Mouse (Mus musculus) embryonic facial prominence, embryonic 12.5 days (tissue): Measurements from ENCODE around the gene Brinp2. TPM values are rescaled to one million over a fixed set of nuclear protein-coding genes. Genes with fewer than 3 reads are reported as not detected.

Experiments
- ATAC-seq: fragments of 200-750 bp; cut with Nextera tagmentation; 2 replicates; pipeline ENCODE4 v1.8.0; 2017; ENCODE audit not compliant: insufficient number of reproducible peaks, insufficient read depth, low FRiP score, low TSS enrichment
- H3K27ac ChIP-seq: fragments of 300-500 bp; sonication (generic); 2 replicates; pipeline ENCODE4 v1.5.1; 2016; ENCODE audit warnings: mild to moderate bottlenecking
- H3K27me3 ChIP-seq: fragments of 300-500 bp; sonication (generic); 2 replicates; pipeline ENCODE4 v1.6.1; 2016; ENCODE audit warnings: mild to moderate bottlenecking, moderate library complexity
- H3K36me3 ChIP-seq: fragments of 300-500 bp; sonication (generic); 2 replicates; pipeline ENCODE4 v1.6.1; 2016; ENCODE audit warnings: mild to moderate bottlenecking
- H3K4me1 ChIP-seq: fragments of 300-500 bp; sonication (generic); 2 replicates; pipeline ENCODE4 v1.6.1; 2016
- H3K4me2 ChIP-seq: fragments of 300-500 bp; sonication (generic); replicated peaks from 2 replicates; pipeline ENCODE4 v1.6.1; 2016; ENCODE audit warnings: mild to moderate bottlenecking, moderate library complexity
- H3K4me3 ChIP-seq: fragments of 300-500 bp; sonication (generic); 2 replicates; pipeline ENCODE4 v1.5.1; 2016; ENCODE audit warnings: mild to moderate bottlenecking
- H3K9ac ChIP-seq: fragments of 300-500 bp; sonication (generic); 2 replicates; pipeline ENCODE4 v1.6.1; 2016; ENCODE audit warnings: mild to moderate bottlenecking, moderate library complexity
- H3K9me3 ChIP-seq: fragments of 300-500 bp; sonication (generic); 2 replicates; pipeline ENCODE4 v1.6.1; 2016; ENCODE audit warnings: mild to moderate bottlenecking, moderate library complexity
- WGBS: fragments of 180-500 bp; shearing (Covaris S2); methylation state at CpG from one replicate; pipeline ENCODE4 v1.1.7; 2016; 5-methylcytosine and 5-hydroxymethylcytosine counted together
- polyA plus RNA-seq: library from polyadenylated mRNA; unstranded; fragments of >200 nt; fragmentation: Nextera tagmentation; extraction: Ambion mirVana; gene quantifications from 2 replicates; pipeline ENCODE4 v1.2.1, GENCODE M21; 2016

Brinp2 gene
- polyA plus RNA-seq, 1 experiment from 2014 or later = 1.1 TPM

- WGBS = 91% methylated on average over 7 of the region's 7 CpGs
- no peak for ATAC-seq
These were observed 72.3 kb downstream of the Brinp2 start for GRCm38 (mm10) chr1:158283869-158284268.

GRCm38 (mm10) chr1:158272058-158272457 lies 84.1 kb downstream of the Brinp2 start:
- Histone ChIP-seq H3K27ac (no peak overlapping the region), H3K4me2 (no peak overlapping the region), H3K27me3 (no peaks in the 10 kb centered on the region), H3K36me3 (no peaks in the 10 kb centered on the region), H3K9me3 (no peaks in the 10 kb centered on the region), H3K4me3 (no peak overlapping the region), H3K4me1 (no peaks in the 10 kb centered on the region), H3K9ac (no peak overlapping the region)
- 81% methylated on average over 9 of the region's 9 CpGs for whole genome bisulfite sequencing
- no peak for ATAC-seq

More at GRCm38 (mm10) chr1:158283869-158284268, 72.3 kb downstream of the Brinp2 start:
- Histone ChIP-seq H3K4me1 (no peaks in the 10 kb centered on the region), H3K36me3 (no peaks in the 10 kb centered on the region), H3K9me3 (no peaks in the 10 kb centered on the region), H3K9ac (no peak overlapping the region), H3K27me3 (no peaks in the 10 kb centered on the region), H3K4me2 (no peak overlapping the region), H3K27ac (no peak overlapping the region), H3K4me3 (no peak overlapping the region)

GRCm38 (mm10) chr1:158267020-158267571 lies 89.0 kb downstream of the Brinp2 start:
- 35% methylated on average over 8 of the region's 8 CpGs for WGBS
- ATAC-seq = peak; percentile 15; the same call in 1 of the 2 replicates
- Histone ChIP-seq H3K4me3 (no peak overlapping the region), H3K27ac (no peak overlapping the region), H3K36me3 (no peaks in the 10 kb centered on the region), H3K4me1 (peaks cover 8% of the 10 kb centered on the region; the same call in 1 of the 2 replicates), H3K4me2 (no peak overlapping the region), H3K9ac (no peak overlapping the region), H3K27me3 (no peaks in the 10 kb centered on the region), H3K9me3 (no peaks in the 10 kb centered on the region)

GRCm38 (mm10) chr1:158266293-158267019 lies 89.7 kb downstream of the Brinp2 start:
- 0 out of 2 replicates have a peak, but pooled peaks have one; percentile 41 for ATAC-seq
- Histone ChIP-seq H3K36me3 (no peaks in the 10 kb centered on the region), H3K4me2 (no peak overlapping the region), H3K4me1 (peaks cover 8% of the 10 kb centered on the region; the same call in 1 of the 2 replicates), H3K9ac (no peak overlapping the region), H3K4me3 (no peak overlapping the region), H3K27me3 (no peaks in the 10 kb centered on the region), H3K9me3 (no peaks in the 10 kb centered on the region), H3K27ac (0 out of 2 replicates have a peak overlapping the region, but pooled peaks have one; percentile 23)
- WGBS = 45% methylated on average over 3 of the region's 3 CpGs

GRCm38 (mm10) chr1:158259516-158260235 lies 96.5 kb downstream of the Brinp2 start:
- no peak overlapping the region for H3K9ac ChIP-seq
- no peak overlapping the region for H3K4me3 ChIP-seq
- H3K27me3 ChIP-seq = no peaks in the 10 kb centered on the region
- WGBS = 91% methylated on average over 5 of the region's 5 CpGs
- no peak overlapping the region for H3K4me2 ChIP-seq
- no peaks in the 10 kb centered on the region for H3K36me3 ChIP-seq
- no peak for ATAC-seq
- no peak overlapping the region for H3K27ac ChIP-seq
- H3K4me1 ChIP-seq = no peaks in the 10 kb centered on the region
- no peaks in the 10 kb centered on the region for H3K9me3 ChIP-seq

GRCm38 (mm10) chr1:158258685-158259292 lies 97.3 kb downstream of the Brinp2 start:
- no peak for ATAC-seq
- WGBS = 65% methylated on average over 6 of the region's 6 CpGs
- H3K4me1 ChIP-seq = no peaks in the 10 kb centered on the region
- no peak overlapping the region for H3K4me2 ChIP-seq
- no peaks in the 10 kb centered on the region for H3K36me3 ChIP-seq
- no peaks in the 10 kb centered on the region for H3K27me3 ChIP-seq
- H3K9me3 ChIP-seq = no peaks in the 10 kb centered on the region
- no peak overlapping the region for H3K4me3 ChIP-seq
- H3K9ac ChIP-seq = no peak overlapping the region
- H3K27ac ChIP-seq = no peak overlapping the region

GRCm38 (mm10) chr1:158255912-158256680 lies 100.0 kb downstream of the Brinp2 start:
- H3K4me1 ChIP-seq = no peaks in the 10 kb centered on the region
- H3K4me2 ChIP-seq = no peak overlapping the region
- no peak overlapping the region for H3K27ac ChIP-seq
- no peaks in the 10 kb centered on the region for H3K27me3 ChIP-seq
- H3K4me3 ChIP-seq = no peak overlapping the region
- no peak overlapping the region for H3K9ac ChIP-seq
- H3K9me3 ChIP-seq = no peaks in the 10 kb centered on the region
- ATAC-seq = no peak
- 89% methylated on average over 9 of the region's 9 CpGs for WGBS
- no peaks in the 10 kb centered on the region for H3K36me3 ChIP-seq

GRCm38 (mm10) chr1:158252682-158253222 lies 103.4 kb downstream of the Brinp2 start:
- 83% methylated on average over 8 of the region's 8 CpGs for WGBS
- no peak overlapping the region for H3K4me2 ChIP-seq
- no peaks in the 10 kb centered on the region for H3K27me3 ChIP-seq
- H3K4me3 ChIP-seq = no peak overlapping the region
- no peaks in the 10 kb centered on the region for H3K4me1 ChIP-seq
- no peak overlapping the region for H3K27ac ChIP-seq
- H3K36me3 ChIP-seq = no peaks in the 10 kb centered on the region
- no peak for ATAC-seq
- H3K9me3 ChIP-seq = no peaks in the 10 kb centered on the region
- H3K9ac ChIP-seq = no peak overlapping the region

- no peak overlapping the region for H3K9ac ChIP-seq
- WGBS = 88% methylated on average over 3 of the region's 3 CpGs
- H3K4me3 ChIP-seq = no peak overlapping the region
- H3K4me2 ChIP-seq = no peak overlapping the region
- no peak overlapping the region for H3K27ac ChIP-seq
- no peaks in the 10 kb centered on the region for H3K9me3 ChIP-seq
- no peak for ATAC-seq
- no peaks in the 10 kb centered on the region for H3K27me3 ChIP-seq
- no peaks in the 10 kb centered on the region for H3K4me1 ChIP-seq
- H3K36me3 ChIP-seq = no peaks in the 10 kb centered on the region
These were observed 107.9 kb downstream of the Brinp2 start for GRCm38 (mm10) chr1:158248266-158248665.

- Histone ChIP-seq H3K9ac (no peak overlapping the region), H3K9me3 (no peaks in the 10 kb centered on the region), H3K4me2 (no peak overlapping the region), H3K27ac (no peak overlapping the region), H3K4me1 (no peaks in the 10 kb centered on the region), H3K4me3 (no peak overlapping the region), H3K27me3 (no peaks in the 10 kb centered on the region), H3K36me3 (no peaks in the 10 kb centered on the region)
- no peak for ATAC-seq
- WGBS = 89% methylated on average over 14 of the region's 14 CpGs
These were observed 109.5 kb downstream of the Brinp2 start for GRCm38 (mm10) chr1:158246476-158247153.
